Mouse (Mus musculus) ES-Bruce4 (cell line): ENCODE data around the gene Pde6d. TPM values are rescaled to one million over a fixed set of nuclear protein-coding genes. Genes with fewer than 3 reads are reported as not detected.

Source experiments
- H3K27ac ChIP-seq: 2 replicates; pipeline ENCODE4 v1.5.1; 2012; ENCODE audit warnings: low read length, inconsistent platforms; ENCODE audit not compliant: insufficient read depth
- H3K27me3 ChIP-seq: 2 replicates; pipeline ENCODE4 v1.6.1; 2012; ENCODE audit warnings: mild to moderate bottlenecking, low read length, inconsistent platforms; ENCODE audit not compliant: control insufficient read depth, poor library complexity, insufficient read depth, severe bottlenecking
- H3K36me3 ChIP-seq: 2 replicates; pipeline ENCODE4 v1.6.1; 2012; ENCODE audit warnings: inconsistent platforms, mild to moderate bottlenecking, low read length, moderate library complexity; ENCODE audit not compliant: control insufficient read depth, poor library complexity, insufficient read depth, severe bottlenecking
- H3K4me1 ChIP-seq: one replicate; pipeline ENCODE4 v1.8.1; 2011; ENCODE audit warnings: low read length; ENCODE audit not compliant: control insufficient read depth, insufficient read depth
- H3K4me3 ChIP-seq: 2 replicates; pipeline ENCODE4 v1.5.1; 2011; ENCODE audit warnings: low read depth, mild to moderate bottlenecking, low read length
- H3K9ac ChIP-seq: 2 replicates; pipeline ENCODE4 v1.6.1; 2012; ENCODE audit warnings: low read depth, mild to moderate bottlenecking, inconsistent platforms; ENCODE audit not compliant: poor library complexity, severe bottlenecking
- H3K9me3 ChIP-seq: replicated peaks from 2 replicates; pipeline ENCODE4 v1.6.1; 2012; ENCODE audit warnings: mild to moderate bottlenecking, low read length, inconsistent platforms; ENCODE audit not compliant: control insufficient read depth, poor library complexity, insufficient read depth, severe bottlenecking
- CTCF ChIP-seq: IDR thresholded peaks from one replicate; pipeline ENCODE4 v1.8.1; 2011; ENCODE audit warnings: low read depth, low read length
- EP300 ChIP-seq: IDR thresholded peaks from 2 replicates; pipeline ENCODE4 v1.6.1; 2011; ENCODE audit warnings: low read depth, low read length; ENCODE audit not compliant: insufficient read depth
- POLR2A ChIP-seq: IDR thresholded peaks from one replicate; pipeline ENCODE4 v1.8.1; 2011; ENCODE audit warnings: low read length; ENCODE audit not compliant: insufficient read depth
- polyA plus RNA-seq: library from polyadenylated mRNA; stranded (reverse); fragments of >200 nt; gene quantifications from 2 replicates; pipeline ENCODE4 v1.2.4, GENCODE M21; 2011; ENCODE audit warnings: low read depth; ENCODE audit not compliant: missing spikeins, insufficient read depth, insufficient read length

The Pde6d gene
- polyA plus RNA-seq, 1 experiment, result 23.5 TPM

DNA sequence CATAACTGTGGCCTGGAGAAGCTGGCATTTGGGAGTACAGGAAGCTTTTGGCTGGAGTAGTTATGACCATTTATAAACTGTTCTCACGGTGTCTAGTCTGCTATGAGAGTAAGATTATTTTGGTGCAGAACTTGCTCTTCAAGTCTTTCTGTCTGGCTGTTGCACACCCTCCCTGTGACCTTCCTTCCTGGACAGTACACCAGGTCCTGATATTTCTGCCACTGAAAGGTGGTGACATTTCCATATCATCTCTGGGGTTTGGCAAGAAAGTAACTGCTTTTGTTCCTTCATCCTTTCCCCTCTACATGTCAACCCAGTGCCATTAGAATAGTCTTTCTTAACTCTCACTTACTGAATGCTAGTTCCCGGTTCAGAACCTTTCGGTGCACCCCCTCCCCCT, 23.2 kb downstream of the Pde6d start:
- Histone ChIP-seq H3K9me3 (no peaks in the 10 kb centered on the region), H3K4me1 (no peaks in the 10 kb centered on the region), H3K9ac (no peak overlapping the region), H3K4me3 (no peak overlapping the region), H3K27me3 (no peaks in the 10 kb centered on the region), H3K36me3 (no peaks in the 10 kb centered on the region; the same call in 1 of the 2 replicates), H3K27ac (no peak overlapping the region)
- no peak for TF ChIP-seq EP300
- no peak for TF ChIP-seq POLR2A
- no peak for TF ChIP-seq CTCF

DNA sequence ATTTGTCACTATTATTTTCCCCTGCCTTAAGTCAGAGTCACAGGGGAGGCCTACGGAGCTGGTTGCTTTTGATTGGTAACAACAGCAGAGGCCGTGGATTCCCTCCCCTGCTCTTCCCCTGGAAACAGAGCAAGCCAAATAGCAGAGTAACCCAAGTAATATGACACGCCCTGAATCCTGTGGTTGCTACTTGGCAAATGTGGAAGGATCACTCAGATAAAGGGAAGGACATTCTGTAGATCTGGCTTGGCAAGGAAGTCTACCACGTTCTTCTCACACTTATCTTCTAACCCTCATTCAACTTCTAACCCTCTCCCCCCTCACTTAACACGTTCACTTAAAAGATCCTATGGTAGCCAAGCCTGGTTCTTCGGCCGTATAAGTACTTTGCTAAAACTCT, 24.6 kb downstream of the Pde6d start:
- Histone ChIP-seq H3K27ac (no peak overlapping the region), H3K9me3 (no peaks in the 10 kb centered on the region), H3K4me1 (no peaks in the 10 kb centered on the region), H3K36me3 (no peaks in the 10 kb centered on the region; the same call in 1 of the 2 replicates), H3K9ac (no peak overlapping the region), H3K27me3 (no peaks in the 10 kb centered on the region), H3K4me3 (no peak overlapping the region)
- TF ChIP-seq EP300, result no peak
- no peak for TF ChIP-seq POLR2A
- TF ChIP-seq CTCF, result no peak

DNA sequence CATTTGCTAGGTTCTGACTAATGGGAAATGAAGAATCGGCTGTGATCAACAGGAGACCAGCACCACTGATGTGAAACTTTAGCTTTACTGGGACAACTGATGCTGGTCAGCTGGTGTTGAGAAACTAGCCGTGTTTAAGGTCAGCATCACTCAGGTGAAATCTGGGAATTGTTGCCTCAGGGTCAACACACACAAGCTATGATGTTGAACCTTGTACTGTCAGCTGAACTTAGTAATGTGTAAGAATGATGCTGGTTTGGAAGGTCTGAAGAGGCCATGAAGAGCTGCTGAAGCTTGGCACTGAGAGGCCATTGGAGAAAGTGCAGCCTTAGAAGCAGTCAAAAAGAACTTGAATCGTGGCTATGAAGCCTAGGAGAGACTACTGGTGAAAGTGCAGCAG, 26.8 kb downstream of the Pde6d start:
- no peak for TF ChIP-seq POLR2A

DNA sequence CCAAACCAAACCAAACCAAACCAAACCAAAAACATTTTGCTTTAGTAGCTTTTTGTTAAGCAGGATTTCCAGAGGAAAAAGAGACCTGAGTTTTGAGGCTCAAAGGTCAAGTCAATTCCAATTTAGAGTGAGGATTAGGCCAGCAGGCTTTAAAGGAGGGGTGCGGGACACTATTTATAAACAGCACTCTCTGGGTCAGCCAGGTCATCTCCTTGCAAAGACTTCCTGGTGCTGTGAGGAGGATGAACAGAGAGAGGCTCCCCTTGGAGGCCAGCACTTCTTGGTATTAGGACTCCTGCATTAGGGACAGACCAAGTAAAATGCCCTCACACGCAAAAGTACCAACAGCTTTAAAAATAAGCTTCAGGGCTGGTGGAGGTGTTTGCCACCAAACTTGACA, 30.6 kb downstream of the Pde6d start:
- no peaks in the 10 kb centered on the region for H3K27me3 ChIP-seq
- no peaks in the 10 kb centered on the region for H3K36me3 ChIP-seq
- H3K9ac ChIP-seq, result no peak overlapping the region
- TF ChIP-seq EP300 (no peak), CTCF (no peak), POLR2A (no peak)
- no peak overlapping the region for H3K27ac ChIP-seq
- H3K9me3 ChIP-seq, result no peaks in the 10 kb centered on the region
- H3K4me3 ChIP-seq, result no peak overlapping the region
- peaks cover 4% of the 10 kb centered on the region for H3K4me1 ChIP-seq

More for the DNA sequence above, 26.8 kb downstream of the Pde6d start:
- Histone ChIP-seq H3K9me3 (no peaks in the 10 kb centered on the region), H3K27me3 (no peaks in the 10 kb centered on the region), H3K4me1 (no peaks in the 10 kb centered on the region), H3K4me3 (no peak overlapping the region), H3K9ac (no peak overlapping the region), H3K27ac (no peak overlapping the region), H3K36me3 (no peaks in the 10 kb centered on the region)

DNA sequence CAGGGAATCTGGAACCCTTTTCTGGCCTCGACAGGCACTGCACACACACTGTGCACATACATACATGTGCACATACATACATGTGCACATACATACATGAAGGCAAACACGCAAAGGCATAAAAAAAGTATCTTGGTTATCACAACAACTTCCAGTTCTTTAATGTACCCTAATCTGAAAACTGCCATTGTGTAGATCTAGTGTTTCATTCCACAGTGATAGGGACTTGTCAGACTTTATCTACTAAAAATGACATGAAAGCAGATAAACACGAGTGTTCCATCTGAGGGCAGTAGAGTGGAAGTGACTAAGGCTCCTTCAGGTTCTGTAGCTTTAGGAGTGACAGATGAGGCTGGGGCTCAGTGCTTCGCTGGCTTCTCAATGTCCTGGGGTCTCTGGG, 31.1 kb downstream of the Pde6d start:
- H3K4me3 ChIP-seq, result no peak overlapping the region
- no peak for TF ChIP-seq EP300
- TF ChIP-seq CTCF, result no peak
- no peak for TF ChIP-seq POLR2A
- no peaks in the 10 kb centered on the region for H3K36me3 ChIP-seq
- H3K27ac ChIP-seq, result no peak overlapping the region
- no peaks in the 10 kb centered on the region for H3K9me3 ChIP-seq
- no peak overlapping the region for H3K9ac ChIP-seq
- peaks cover 4% of the 10 kb centered on the region for H3K4me1 ChIP-seq
- H3K27me3 ChIP-seq, result no peaks in the 10 kb centered on the region

DNA sequence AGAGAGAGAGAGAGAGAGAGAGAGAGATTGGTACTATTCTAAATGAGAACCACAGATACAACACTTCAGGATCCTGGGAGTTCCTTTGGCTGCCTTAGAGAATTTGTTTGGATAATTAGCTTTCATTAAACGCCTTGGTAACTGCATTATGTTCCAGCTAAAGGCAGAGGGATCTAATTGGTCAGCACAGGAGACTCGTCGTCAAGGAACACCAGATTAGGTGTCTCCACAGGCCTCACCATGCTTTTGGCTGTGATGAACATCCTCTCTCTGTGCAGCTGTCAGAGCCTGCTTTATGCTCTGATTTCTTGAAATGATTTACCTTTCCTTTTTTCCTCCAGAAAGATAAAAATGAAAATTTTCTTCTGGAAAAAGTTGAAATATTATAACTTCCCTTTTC, 35.6 kb downstream of the Pde6d start:
- TF ChIP-seq EP300 (no peak), CTCF (no peak), POLR2A (no peak)
- Histone ChIP-seq H3K9ac (no peak overlapping the region), H3K4me3 (no peak overlapping the region), H3K9me3 (no peaks in the 10 kb centered on the region), H3K4me1 (peaks cover 4% of the 10 kb centered on the region), H3K27ac (no peak overlapping the region), H3K27me3 (no peaks in the 10 kb centered on the region), H3K36me3 (peaks cover 9% of the 10 kb centered on the region; the same call in 1 of the 2 replicates)
